11 mouse cellular contexts compared by ENCODE assay signal in genomic region chr19:24194216-24194615, GRCm38 (mm10). TPM values are rescaled to one million over a fixed set of nuclear protein-coding genes. Genes with fewer than 3 reads are reported as not detected.
A peak's percentile ranks its signal among the peaks of the same experiment; 100 is the strongest.
DNase-seq lines count a peak whose midpoint lies in the region; ATAC-seq and TF ChIP-seq lines count a peak whose summit lies in the region.
"Had no signal": no experiment of that assay in that cellular context is flagged by ENCODE, and none has a peak within 500 bp of the region (broad histone marks: within the 10 kb centered on the region; RNA-seq: fewer than 3 reads in every experiment).

No protein-coding gene starts in this region.

- H3K9ac ChIP-seq in stomach, postnatal 0 days (ENCODE audit: low read length): no peak overlapping the region
- H3K9ac ChIP-seq: hindbrain, embryonic 15.5 days; neural tube, embryonic 13.5 days had no signal

- ATAC-seq in stomach, postnatal 0 days (ENCODE audit: low FRiP score, low TSS enrichment): no peak
- ATAC-seq in activated CD4-positive, CD25-positive, alpha-beta regulatory T cell, adult 4 months: no peak

- 98% methylated on average over 4 of the region's 4 CpGs for WGBS in stomach, postnatal 0 days

- no peak overlapping the region for H3K27ac ChIP-seq in layer of hippocampus, adult 2 months
- H3K27ac ChIP-seq in stomach, postnatal 0 days (replicated peaks): no peak overlapping the region
- H3K27ac ChIP-seq: hindbrain, embryonic 15.5 days; neural tube, embryonic 13.5 days had no signal

- no peaks in the 10 kb centered on the region for H3K9me3 ChIP-seq in stomach, postnatal 0 days (ENCODE audit: control insufficient read depth, low read length)
- H3K9me3 ChIP-seq: hindbrain, embryonic 15.5 days; neural tube, embryonic 13.5 days had no signal

- no peak overlapping the region for H3K4me2 ChIP-seq in stomach, postnatal 0 days (replicated peaks; ENCODE audit: low read depth)
- H3K4me2 ChIP-seq: hindbrain, embryonic 15.5 days; neural tube, embryonic 13.5 days had no signal

- peak; percentile 37 for DNase-seq in adrenal gland, postnatal 14 days
- DNase-seq in adrenal gland, adult 8-10 months: no peak
- no peak for DNase-seq in layer of hippocampus, adult 2 months (ENCODE audit: low spot score in 2 of 2)
- DNase-seq in layer of hippocampus, postnatal 36 days: no peak
- DNase-seq in R1 (ENCODE audit: low read depth, low spot score): peak; percentile 80
- DNase-seq in stomach, postnatal 0 days (ENCODE audit: low spot score): no peak
- DNase-seq in gastrocnemius, adult 18-20 months (ENCODE audit: low spot score): no peak
- DNase-seq: heart, adult 18-20 months had no signal

- H3K27me3 ChIP-seq in stomach, postnatal 0 days (ENCODE audit: control insufficient read depth, insufficient read depth, low read length): no peaks in the 10 kb centered on the region
- H3K27me3 ChIP-seq: hindbrain, embryonic 15.5 days; neural tube, embryonic 13.5 days had no signal

- H3K4me3 ChIP-seq in layer of hippocampus, adult 2 months: no peak overlapping the region
- H3K4me3 ChIP-seq in stomach, postnatal 0 days (ENCODE audit: low read depth, low read length): no peak overlapping the region
- H3K4me3 ChIP-seq: hindbrain, embryonic 15.5 days; neural tube, embryonic 13.5 days had no signal

- TF ChIP-seq EP300 in stomach, postnatal 0 days (optimal IDR thresholded peaks at IDR 0.05): no peak

- peak; percentile 67 for TF ChIP-seq CTCF in layer of hippocampus, adult 2 months (conservative IDR thresholded peaks at IDR 0.05)
- peak; percentile 59 for TF ChIP-seq CTCF in stomach, postnatal 0 days (IDR thresholded peaks at IDR 0.05; ENCODE audit: low read depth)

- no peaks in the 10 kb centered on the region for H3K36me3 ChIP-seq in stomach, postnatal 0 days (ENCODE audit: control insufficient read depth, insufficient read depth, low read length)
- H3K36me3 ChIP-seq: hindbrain, embryonic 15.5 days; neural tube, embryonic 13.5 days had no signal

- H3K4me1 ChIP-seq in stomach, postnatal 0 days (replicated peaks; ENCODE audit: control insufficient read depth, insufficient read depth): no peaks in the 10 kb centered on the region
- H3K4me1 ChIP-seq: hindbrain, embryonic 15.5 days; neural tube, embryonic 13.5 days had no signal

RNA-seq across cellular contexts. Expression of gene Tjp2, which starts 30.6 kb away (rescaled TPM):
- total RNA-seq in adrenal gland, postnatal 14 days (2021): 11.2 and 11.8 TPM in 2 replicates
- 10 to 100 TPM in 2 of 4 experiments, 1 to 10 TPM in 2; 7.2 to 14.6 (median 10.7) TPM for total RNA-seq in adrenal gland, adult 8-10 months (2022)
- total RNA-seq in layer of hippocampus, adult 2 months (2021): 10 to 100 TPM; 17.6 to 20.3 TPM
- total RNA-seq in layer of hippocampus, postnatal 36 days (2021): 10 to 100 TPM; 18.7 to 19.6 TPM
- polyA plus RNA-seq in stomach, postnatal 0 days (2015; fragmentation: Nextera tagmentation; extraction: Ambion mirVana): 18.3 and 20.6 TPM in 2 replicates
- polyA plus RNA-seq in activated CD4-positive, CD25-positive, alpha-beta regulatory T cell, adult 4 months (2017; shearing (Covaris generic)): 1 to 10 TPM; 4.5 to 6.0 TPM
- 1 to 10 TPM; 2.9 to 5.2 TPM for total RNA-seq in gastrocnemius, adult 18-20 months (2021)

Comparison
In these comparisons a context has a peak if more than half of its experiments do, and no peak if none do; other contexts are left out.
1. DNase-seq: peak in adrenal gland, postnatal 14 days (single experiment) and R1 (single experiment); none in adrenal gland, adult 8-10 months (single experiment), layer of hippocampus, adult 2 months (0 of 2), layer of hippocampus, postnatal 36 days (0 of 2), stomach, postnatal 0 days (single experiment) and gastrocnemius, adult 18-20 months (single experiment).